Mouse (Mus musculus) megakaryocyte, embryonic 14.5 days (primary cell): Measurements from ENCODE around the gene Ralbp1.

ENCODE experiments used
- FLI1 ChIP-seq: IDR thresholded peaks from 2 replicates; pipeline ENCODE4 v1.6.1; 2012; ENCODE audit warnings: low read length, inconsistent platforms, mixed read lengths
- GATA1 ChIP-seq: IDR thresholded peaks from 3 replicates; pipeline ENCODE4 v1.6.1; 2012; ENCODE audit warnings: mixed read lengths, low read length, inconsistent platforms, borderline replicate concordance

- no peak for TF ChIP-seq GATA1
- TF ChIP-seq FLI1, result no peak
Measured at GRCm38 (mm10) chr17:65905241-65905640, 19.6 kb upstream of the Ralbp1 start.
